Mouse (Mus musculus): ENCODE results near the gene Ets1.

The Ets1 gene

GRCm38 (mm10) chr9:32616516-32617429 is 19.2 kb upstream of the Ets1 start:
- no peak for DNase-seq (ENCODE audit: low spot score)

DNA sequence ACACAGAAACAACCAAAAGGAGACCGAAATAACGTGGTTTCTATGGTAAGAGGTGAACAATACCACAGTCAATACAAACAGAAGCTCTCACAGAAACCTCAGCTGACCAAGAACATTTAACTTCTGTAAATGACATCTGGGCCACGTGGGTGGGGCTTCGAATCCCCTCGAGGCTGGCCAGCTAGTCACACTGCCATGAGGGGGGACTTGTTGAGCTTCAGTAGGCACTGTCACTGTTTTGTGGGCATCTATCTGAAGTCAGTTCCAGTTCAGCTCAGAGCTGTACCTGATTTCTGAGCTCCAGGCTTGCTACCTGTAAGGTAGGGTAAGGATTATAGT is 18.6 kb upstream of the Ets1 start:
- DNase-seq (ENCODE audit: low spot score) = peak; percentile 54

GRCm38 (mm10) chr9:32618544-32619120 is 17.4 kb upstream of the Ets1 start:
- DNase-seq (ENCODE audit: low spot score) = no peak

- DNase-seq (ENCODE audit: low spot score) = no peak
Measured at GRCm38 (mm10) chr9:32619661-32620060, 16.4 kb upstream of the Ets1 start.

DNA sequence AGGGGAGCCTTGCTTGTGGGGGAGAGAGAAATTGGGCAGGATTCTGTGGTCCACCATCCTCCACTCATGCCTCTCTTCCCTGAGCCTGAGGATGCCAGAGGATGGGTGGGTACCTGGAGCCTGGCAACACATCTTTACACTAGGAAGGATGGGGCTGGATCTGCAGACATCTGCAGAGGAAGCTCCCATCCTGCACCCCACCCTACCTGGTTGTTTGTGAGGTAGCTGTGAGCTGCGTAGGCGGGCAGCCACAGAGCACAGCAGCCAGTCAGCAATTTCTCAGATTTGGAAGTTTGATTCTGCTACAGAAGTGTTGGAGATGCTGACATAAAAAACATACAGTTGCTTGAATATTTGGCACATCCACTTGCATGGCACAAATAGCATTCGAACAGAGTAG is 15.6 kb upstream of the Ets1 start:
- peak; percentile 74 for DNase-seq (ENCODE audit: low spot score)

- no peak for DNase-seq (ENCODE audit: low spot score)
Measured at GRCm38 (mm10) chr9:32629385-32629981, 6.5 kb upstream of the Ets1 start.

DNA sequence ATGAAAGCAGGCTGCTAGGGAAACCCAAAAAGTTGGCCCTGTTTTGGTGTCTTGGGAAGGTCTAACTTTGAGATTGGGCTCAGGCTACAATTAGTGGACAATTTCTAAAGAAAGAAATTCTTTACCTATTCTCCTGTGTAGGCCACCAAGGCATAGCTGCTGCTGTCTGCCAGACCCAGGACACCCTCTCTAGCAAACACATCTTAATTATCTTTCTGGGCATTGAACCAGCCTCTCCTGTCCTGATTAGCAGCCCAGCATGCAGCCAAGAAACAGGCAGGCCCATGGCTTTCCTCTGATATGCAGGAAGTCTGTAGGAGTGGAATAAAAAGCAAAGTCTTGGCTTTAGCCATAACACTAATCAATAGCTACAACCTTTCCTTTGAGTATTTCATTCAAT is 4.7 kb upstream of the Ets1 start:
- DNase-seq (ENCODE audit: low spot score) = no peak

DNA sequence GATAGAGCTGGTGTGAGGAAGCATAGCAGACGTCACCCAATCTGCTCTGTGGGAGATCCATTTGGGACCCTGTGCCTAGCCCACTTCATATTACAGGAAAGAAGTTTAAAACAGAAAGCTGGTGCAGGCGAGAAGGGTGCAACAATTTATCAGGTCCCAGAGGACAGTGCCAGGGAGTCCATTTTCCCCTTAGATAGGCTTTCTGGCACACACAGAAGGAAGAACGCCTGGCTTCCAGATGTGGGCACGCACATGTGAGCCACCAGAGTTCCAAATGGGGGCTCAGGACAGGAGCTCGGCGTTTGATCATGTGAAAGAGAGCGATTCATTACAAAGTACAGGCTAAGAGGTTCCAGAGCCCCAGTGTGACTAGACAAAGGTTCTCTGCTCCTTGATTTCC is 3.8 kb upstream of the Ets1 start:
- no peak for DNase-seq (ENCODE audit: low spot score)

GRCm38 (mm10) chr9:32644981-32645380 is 9.0 kb downstream of the Ets1 start:
- no peak for DNase-seq (ENCODE audit: low spot score)

GRCm38 (mm10) chr9:32645475-32645874 is 9.5 kb downstream of the Ets1 start:
- DNase-seq (ENCODE audit: low spot score) = no peak

DNA sequence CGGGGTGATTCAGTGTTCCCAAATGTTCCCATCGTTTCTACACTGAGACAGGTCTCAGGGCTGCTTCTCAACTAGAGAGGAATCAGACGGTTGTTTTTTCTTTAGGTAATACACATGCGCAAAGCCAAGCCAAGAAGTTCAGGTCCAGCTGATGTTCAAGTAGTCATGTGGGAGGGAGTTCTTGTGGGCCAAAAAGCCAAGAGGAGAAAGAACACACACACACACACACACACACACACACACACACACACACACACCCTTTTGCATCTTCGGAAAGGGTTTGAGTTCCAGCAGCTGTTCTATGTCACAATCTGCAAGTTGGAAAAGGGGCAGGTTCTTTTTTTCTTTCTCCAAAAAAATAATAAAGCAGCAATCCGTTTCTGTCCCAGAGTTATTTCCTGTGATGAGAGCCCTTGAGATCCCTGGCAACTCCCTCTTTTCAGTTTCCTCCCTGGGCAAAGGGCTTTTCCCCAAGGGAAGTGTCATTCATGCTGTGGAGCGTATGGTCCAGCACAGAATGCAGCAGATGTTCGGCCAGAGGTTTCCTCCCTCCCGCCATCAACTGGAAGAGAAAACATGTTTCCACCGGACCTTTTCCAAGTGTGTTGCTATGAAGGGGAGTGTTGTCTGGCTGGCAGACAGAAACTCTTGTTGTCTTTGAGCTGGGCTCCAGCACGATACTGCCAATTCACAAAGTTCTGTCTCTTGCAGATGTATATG is 10.7 kb downstream of the Ets1 start:
- no peak for DNase-seq (ENCODE audit: low spot score)

DNA sequence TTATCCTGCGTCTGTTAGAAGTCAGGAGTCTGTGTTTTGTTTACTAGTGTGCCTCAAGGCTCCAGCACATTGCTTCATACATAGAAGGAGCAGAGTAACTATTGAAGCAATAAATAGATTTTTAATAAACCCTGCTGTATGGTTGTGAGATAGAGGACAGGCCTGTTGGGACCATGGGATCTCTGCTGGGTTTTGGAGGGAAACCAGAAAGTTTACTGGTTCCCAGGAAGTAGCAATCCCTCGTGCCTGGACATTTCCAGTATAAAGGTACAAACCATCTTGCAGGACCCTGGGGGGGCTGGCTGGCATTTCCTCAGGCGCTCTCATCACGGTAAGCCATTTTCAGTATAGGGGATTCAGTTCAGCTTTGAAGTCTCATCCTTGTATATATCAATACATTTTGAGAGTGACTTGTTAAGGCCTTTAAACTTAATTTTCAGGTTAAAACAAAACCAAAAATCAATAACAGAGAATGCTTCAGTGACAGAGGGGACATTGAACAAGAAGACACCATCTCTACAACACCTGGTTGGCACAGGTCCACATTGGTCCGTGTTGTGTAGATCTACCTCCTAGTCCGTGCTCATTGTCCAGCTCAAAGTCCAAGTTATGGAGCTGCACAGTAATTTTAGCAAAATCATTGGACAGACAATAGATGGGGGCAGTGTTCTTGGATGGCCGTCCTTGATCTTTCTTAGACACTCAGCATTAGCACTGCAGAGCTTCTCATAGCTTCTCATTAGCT is 11.7 kb downstream of the Ets1 start:
- DNase-seq (ENCODE audit: low spot score) = no peak

GRCm38 (mm10) chr9:32648286-32648685 is 12.3 kb downstream of the Ets1 start:
- no peak for DNase-seq (ENCODE audit: low spot score)

GRCm38 (mm10) chr9:32650738-32651137 is 14.7 kb downstream of the Ets1 start:
- DNase-seq (ENCODE audit: low spot score) = no peak

- DNase-seq (ENCODE audit: low spot score) = peak; percentile 25
Measured at GRCm38 (mm10) chr9:32652112-32652511, 16.1 kb downstream of the Ets1 start.

GRCm38 (mm10) chr9:32654305-32654704 is 18.3 kb downstream of the Ets1 start:
- no peak for DNase-seq (ENCODE audit: low spot score)

DNA sequence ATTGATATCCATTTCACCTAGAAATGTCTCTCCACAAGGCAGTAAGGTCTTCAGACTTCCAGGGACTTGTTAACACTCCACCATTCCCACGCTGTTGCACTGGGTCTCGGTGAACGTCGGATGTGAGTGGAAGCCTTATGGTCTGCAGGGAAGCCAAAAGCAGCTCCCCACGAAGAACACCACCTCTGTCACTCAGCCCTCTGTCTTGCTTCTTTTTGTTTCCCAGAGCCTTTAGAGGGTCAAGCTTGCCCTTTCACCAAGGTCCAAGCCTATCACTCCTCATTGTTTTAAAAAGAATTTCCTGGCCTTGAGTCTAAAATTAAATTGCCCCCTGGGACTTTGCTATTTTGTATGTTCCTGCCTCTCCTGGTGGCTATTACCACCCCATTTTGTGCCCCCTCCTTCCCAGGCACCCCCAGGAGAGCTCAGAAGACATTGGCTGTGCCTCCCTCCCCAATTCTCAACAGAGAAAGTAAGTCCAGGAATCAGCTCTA is 20.4 kb downstream of the Ets1 start:
- no peak for DNase-seq (ENCODE audit: low spot score)

- no peak for DNase-seq (ENCODE audit: low spot score)
Measured at GRCm38 (mm10) chr9:32657124-32657523, 21.1 kb downstream of the Ets1 start.

- DNase-seq (ENCODE audit: low spot score) = no peak
Measured at GRCm38 (mm10) chr9:32660406-32660960, 24.5 kb downstream of the Ets1 start.

- no peak for DNase-seq (ENCODE audit: low spot score)
Measured at GRCm38 (mm10) chr9:32661071-32661470, 25.1 kb downstream of the Ets1 start.

- no peak for DNase-seq (ENCODE audit: low spot score)
Measured at GRCm38 (mm10) chr9:32661561-32661960, 25.5 kb downstream of the Ets1 start.
